22 mouse cellular contexts compared by ENCODE assay signal in genomic region chr7:16015384-16015783, GRCm38 (mm10). TPM values are rescaled to one million over a fixed set of nuclear protein-coding genes. Genes with fewer than 3 reads are reported as not detected.
DNase-seq lines count a peak whose midpoint lies in the region; ATAC-seq and TF ChIP-seq lines count a peak whose summit lies in the region.
"Had no signal": no experiment of that assay in that cellular context is flagged by ENCODE, and none has a peak within 500 bp of the region (broad histone marks: within the 10 kb centered on the region; RNA-seq: fewer than 3 reads in every experiment).

No protein-coding gene starts in this region.

- ATAC-seq in neural tube, embryonic 15.5 days (ENCODE audit: low FRiP score), result no peak
- ATAC-seq: hindbrain, postnatal 0 days; intestine, postnatal 0 days; Patski had no signal

- no peak for TF ChIP-seq POLR2A in kidney, adult 2 months (IDR thresholded peaks at IDR 0.05; ENCODE audit: low read depth, low read length)
- no peak for TF ChIP-seq POLR2A in spleen, adult 2 months (IDR thresholded peaks at IDR 0.05; ENCODE audit: low read depth, low read length)

- H3K9ac ChIP-seq in neural tube, embryonic 15.5 days (replicated peaks), result no peak overlapping the region
- H3K9ac ChIP-seq: limb, embryonic 13.5 days; midbrain, embryonic 12.5 days; neural tube, embryonic 12.5 days had no signal

- H3K36me3 ChIP-seq in kidney, adult 2 months (ENCODE audit: control insufficient read depth, insufficient read depth, low read length), result no peaks in the 10 kb centered on the region
- no peaks in the 10 kb centered on the region for H3K36me3 ChIP-seq in spleen, adult 2 months (ENCODE audit: control insufficient read depth, insufficient read depth, low read length)
- no peaks in the 10 kb centered on the region for H3K36me3 ChIP-seq in neural tube, embryonic 15.5 days

- peaks cover 48% of the 10 kb centered on the region for H3K4me1 ChIP-seq in kidney, adult 2 months (ENCODE audit: control insufficient read depth, insufficient read depth, low read length)
- H3K4me1 ChIP-seq in spleen, adult 2 months (ENCODE audit: control insufficient read depth, insufficient read depth, insufficient read length), result peaks cover 68% of the 10 kb centered on the region
- H3K4me1 ChIP-seq in neural tube, embryonic 15.5 days, result peaks cover 21% of the 10 kb centered on the region
- H3K4me1 ChIP-seq: hindbrain, embryonic 10.5 days; midbrain, embryonic 12.5 days; neural tube, embryonic 12.5 days had no signal

- no peak for TF ChIP-seq CTCF in gastrocnemius, adult 2 months (IDR thresholded peaks at IDR 0.05)
- TF ChIP-seq CTCF in kidney, adult 2 months (conservative IDR thresholded peaks at IDR 0.05; ENCODE audit: insufficient read depth, insufficient read length, low read depth, low read length), result no peak
- no peak for TF ChIP-seq CTCF in spleen, adult 2 months (IDR thresholded peaks at IDR 0.05; ENCODE audit: extremely low read depth, insufficient read depth, insufficient read length, insufficient replicate concordance)

- no peak overlapping the region for H3K4me2 ChIP-seq in neural tube, embryonic 15.5 days
- H3K4me2 ChIP-seq: limb, embryonic 13.5 days; midbrain, embryonic 12.5 days; neural tube, embryonic 12.5 days had no signal

- no peaks in the 10 kb centered on the region for H3K27me3 ChIP-seq in kidney, adult 2 months (replicated peaks; ENCODE audit: control insufficient read depth, insufficient read depth, low read length)
- H3K27me3 ChIP-seq in spleen, adult 2 months (ENCODE audit: control insufficient read depth, insufficient read depth, low read length), result no peaks in the 10 kb centered on the region
- no peaks in the 10 kb centered on the region for H3K27me3 ChIP-seq in neural tube, embryonic 15.5 days (replicated peaks)
- H3K27me3 ChIP-seq: limb, embryonic 13.5 days; midbrain, embryonic 12.5 days; neural tube, embryonic 12.5 days; Patski had no signal

- no peak overlapping the region for H3K4me3 ChIP-seq in gastrocnemius, adult 2 months
- H3K4me3 ChIP-seq in kidney, adult 2 months (ENCODE audit: insufficient read depth, low read depth, low read length), result no peak overlapping the region
- H3K4me3 ChIP-seq in spleen, adult 2 months (ENCODE audit: extremely low read depth, insufficient read depth, insufficient read length), result no peak overlapping the region
- no peak overlapping the region for H3K4me3 ChIP-seq in neural tube, embryonic 15.5 days (replicated peaks)
- H3K4me3 ChIP-seq: hindbrain, embryonic 10.5 days; limb, embryonic 13.5 days; midbrain, embryonic 12.5 days; neural tube, embryonic 12.5 days had no signal

- H3K9me3 ChIP-seq in neural tube, embryonic 15.5 days (replicated peaks), result no peaks in the 10 kb centered on the region
- H3K9me3 ChIP-seq: hindbrain, embryonic 10.5 days; limb, embryonic 13.5 days; midbrain, embryonic 12.5 days; neural tube, embryonic 12.5 days had no signal

- WGBS in kidney, adult 2 months, result 70% methylated on average over 5 of the region's 5 CpGs
- WGBS in spleen, adult 2 months, result 36% methylated on average over 5 of the region's 5 CpGs
- 91% methylated on average over 5 of the region's 5 CpGs for WGBS in neural tube, embryonic 15.5 days

- peak overlapping the region; percentile 84 for H3K27ac ChIP-seq in gastrocnemius, adult 2 months
- H3K27ac ChIP-seq in kidney, adult 2 months (ENCODE audit: insufficient read depth, low read depth, low read length), result 0 out of 2 replicates have a peak overlapping the region, but pooled peaks have one; percentile 20
- peak overlapping the region; percentile 60 for H3K27ac ChIP-seq in spleen, adult 2 months (ENCODE audit: insufficient read depth, low read length)
- no peak overlapping the region for H3K27ac ChIP-seq in neural tube, embryonic 15.5 days (replicated peaks)
- H3K27ac ChIP-seq: hindbrain, embryonic 10.5 days; hindbrain, postnatal 0 days; limb, embryonic 13.5 days; midbrain, embryonic 12.5 days; neural tube, embryonic 12.5 days had no signal

- DNase-seq in gastrocnemius, adult 2 months, result no peak
- no peak for DNase-seq in gastrocnemius, postnatal 14 days
- DNase-seq in kidney, adult 2 months, result no peak
- DNase-seq in kidney, postnatal 25 days, result no peak
- no peak for DNase-seq in spleen, adult 2 months (ENCODE audit: low read depth in 1 of 2, low spot score in 2 of 2)
- no peak for DNase-seq in spleen, postnatal 10 days (ENCODE audit: low spot score in 2 of 2)
- DNase-seq: lung, postnatal 10 days; right cerebral cortex, adult 18-20 months; thymus, adult 18-20 months; thymus, postnatal 4 days had no signal

- intact Hi-C loops in gastrocnemius, adult 2 months (cut with DNase I), result loop anchor here (5.0 kb wide), 1 partner anchor 33 kb away; no protein-coding TSS in a partner anchor
- intact Hi-C loops in gastrocnemius, postnatal 14 days (cut with DNase I; ENCODE audit: low total_unique reads), result no loop called here

RNA-seq across cellular contexts. Expression of gene Bicra, which starts 32.3 kb away (rescaled TPM):
- 1 to 10 TPM; 6.8 to 7.1 TPM for total RNA-seq in gastrocnemius, adult 2 months (2021)
- 1 to 10 TPM; 7.9 to 8.8 TPM for total RNA-seq in gastrocnemius, postnatal 14 days (2021)
- 7.9 and 8.6 TPM in 2 replicates for polyA plus RNA-seq in kidney, adult 2 months (2012; rRNA removed)
- 40.4 and 50.6 TPM in 2 replicates for polyA plus RNA-seq in spleen, adult 2 months (2012; rRNA removed)
- 6.6 and 7.3 TPM in 2 replicates for polyA plus RNA-seq in neural tube, embryonic 15.5 days (2015; fragmentation: Nextera tagmentation; extraction: Ambion mirVana)

RNA-seq across cellular contexts. Expression of gene Zfp541, which starts 46.2 kb away (rescaled TPM):
- not detected for total RNA-seq in gastrocnemius, adult 2 months (2021)
- total RNA-seq in gastrocnemius, postnatal 14 days (2021), result not detected
- 0.03 TPM in 1 of 2 replicates, not detected in the other for polyA plus RNA-seq in kidney, adult 2 months (2012; rRNA removed)
- polyA plus RNA-seq in spleen, adult 2 months (2012; rRNA removed), result 0.02 and 0.05 TPM in 2 replicates
- polyA plus RNA-seq in neural tube, embryonic 15.5 days (2015; fragmentation: Nextera tagmentation; extraction: Ambion mirVana), result 0.15 and 0.17 TPM in 2 replicates
- total RNA-seq: gastrocnemius, adult 18-20 months had no signal
- polyA plus RNA-seq: forebrain, embryonic 11.5 days; intestine, postnatal 0 days; large intestine, adult 2 months; liver, embryonic 16.5 days; midbrain, embryonic 12.5 days had no signal

RNA-seq across cellular contexts. Expression of gene Ehd2, which starts 48.0 kb away (rescaled TPM):
- 10 to 100 TPM; 31.4 to 38.7 TPM for total RNA-seq in gastrocnemius, adult 2 months (2021)
- total RNA-seq in gastrocnemius, postnatal 14 days (2021), result 100 to 1,000 TPM in 1 of 2 experiments, 10 to 100 TPM in 1; 91.3 to 101 TPM
- polyA plus RNA-seq in kidney, adult 2 months (2012; rRNA removed), result 30.2 and 33.7 TPM in 2 replicates
- 17.2 and 19.5 TPM in 2 replicates for polyA plus RNA-seq in spleen, adult 2 months (2012; rRNA removed)
- polyA plus RNA-seq in neural tube, embryonic 15.5 days (2015; fragmentation: Nextera tagmentation; extraction: Ambion mirVana), result 9.2 and 14.8 TPM in 2 replicates
